Mouse (Mus musculus) neural tube, embryonic 11.5 days (tissue): ENCODE measurements around the gene Psd. TPM values are rescaled to one million over a fixed set of nuclear protein-coding genes. Genes with fewer than 3 reads are reported as not detected.

ENCODE experiments used
- ATAC-seq: fragments of 200-750 bp; cut with Nextera tagmentation; 2 replicates; pipeline ENCODE4 v1.8.0; 2017; ENCODE audit warnings: moderate number of reproducible peaks, mild to moderate bottlenecking, moderate TSS enrichment, moderate library complexity; ENCODE audit not compliant: insufficient read depth, low FRiP score, low TSS enrichment
- DNase-seq: peaks from one replicate; pipeline ENCODE4 v3.0.0-alpha.2; 2015; ENCODE audit warnings: low spot score
- H3K27ac ChIP-seq: fragments of 300-500 bp; sonication (generic); 2 replicates; pipeline ENCODE4 v1.5.1; 2014; ENCODE audit warnings: low read depth, mild to moderate bottlenecking, low read length
- H3K27me3 ChIP-seq: fragments of 300-500 bp; sonication (generic); 2 replicates; pipeline ENCODE4 v1.6.1; 2014; ENCODE audit warnings: mild to moderate bottlenecking, low read length, mixed read lengths; ENCODE audit not compliant: control insufficient read depth, insufficient read depth
- H3K36me3 ChIP-seq: fragments of 300-500 bp; sonication (generic); 2 replicates; pipeline ENCODE4 v1.6.1; 2014; ENCODE audit warnings: mild to moderate bottlenecking, low read length, moderate library complexity, mixed read lengths; ENCODE audit not compliant: control insufficient read depth, insufficient read depth
- H3K4me1 ChIP-seq: fragments of 300-500 bp; sonication (generic); 2 replicates; pipeline ENCODE4 v1.6.1; 2014; ENCODE audit warnings: low read length, mixed read lengths; ENCODE audit not compliant: control insufficient read depth, insufficient read depth
- H3K4me2 ChIP-seq: fragments of 300-500 bp; sonication (generic); 2 replicates; pipeline ENCODE4 v1.6.1; 2014; ENCODE audit warnings: low read depth, mild to moderate bottlenecking, moderate library complexity
- H3K4me3 ChIP-seq: fragments of 300-500 bp; sonication (generic); 2 replicates; pipeline ENCODE4 v1.5.1; 2014; ENCODE audit warnings: low read depth, low read length
- H3K9ac ChIP-seq: fragments of 300-500 bp; sonication (generic); 2 replicates; pipeline ENCODE4 v1.6.1; 2014; ENCODE audit warnings: mild to moderate bottlenecking, low read length
- H3K9me3 ChIP-seq: fragments of 300-500 bp; sonication (generic); 2 replicates; pipeline ENCODE4 v1.6.1; 2016; ENCODE audit warnings: low read length; ENCODE audit not compliant: control insufficient read depth
- WGBS: fragments of 180-500 bp; shearing (Covaris S2); extraction: QIAGEN DNeasy Blood & Tissue Kit; methylation state at CpG from one replicate; pipeline ENCODE4 v1.1.7; 2014; 5-methylcytosine and 5-hydroxymethylcytosine counted together
- polyA plus RNA-seq: library from polyadenylated mRNA; unstranded; fragments of >200 nt; fragmentation: Nextera tagmentation; extraction: Ambion mirVana; gene quantifications from 2 replicates; pipeline ENCODE4 v1.2.1, GENCODE M21; 2014

The Psd gene
- polyA plus RNA-seq, 1 experiment from 2014 or later, result 10.9 TPM

DNA sequence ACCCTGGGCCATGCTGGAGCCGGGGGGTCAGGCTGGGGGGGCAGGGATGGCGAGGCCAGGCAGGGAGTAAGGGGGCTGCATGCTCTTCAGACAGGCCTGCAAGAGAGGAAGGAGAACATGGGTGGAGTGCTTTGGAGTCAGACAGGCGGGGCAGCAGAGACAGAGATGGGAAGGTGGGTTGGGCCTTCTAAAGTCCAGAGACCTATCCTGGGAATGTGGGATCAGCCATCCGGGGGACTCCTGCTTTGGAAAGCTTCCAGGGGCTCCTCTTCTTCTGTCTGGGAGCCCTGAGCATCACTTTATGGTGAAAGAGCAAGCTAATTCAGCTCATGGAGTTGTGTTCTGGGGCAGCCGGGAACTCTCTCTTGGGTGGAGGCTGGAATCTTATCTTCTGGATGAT is 2.0 kb downstream of the Psd start:
- no peak overlapping the region for H3K4me2 ChIP-seq
- no peak overlapping the region for H3K27ac ChIP-seq
- peaks cover 29% of the 10 kb centered on the region for H3K4me1 ChIP-seq
- DNase-seq, result no peak
- no peak for ATAC-seq
- H3K9ac ChIP-seq, result no peak overlapping the region
- peaks cover 42% of the 10 kb centered on the region for H3K27me3 ChIP-seq
- 78% methylated on average over 5 of the region's 5 CpGs for WGBS
- no peaks in the 10 kb centered on the region for H3K9me3 ChIP-seq
- no peaks in the 10 kb centered on the region for H3K36me3 ChIP-seq
- H3K4me3 ChIP-seq, result no peak overlapping the region

DNA sequence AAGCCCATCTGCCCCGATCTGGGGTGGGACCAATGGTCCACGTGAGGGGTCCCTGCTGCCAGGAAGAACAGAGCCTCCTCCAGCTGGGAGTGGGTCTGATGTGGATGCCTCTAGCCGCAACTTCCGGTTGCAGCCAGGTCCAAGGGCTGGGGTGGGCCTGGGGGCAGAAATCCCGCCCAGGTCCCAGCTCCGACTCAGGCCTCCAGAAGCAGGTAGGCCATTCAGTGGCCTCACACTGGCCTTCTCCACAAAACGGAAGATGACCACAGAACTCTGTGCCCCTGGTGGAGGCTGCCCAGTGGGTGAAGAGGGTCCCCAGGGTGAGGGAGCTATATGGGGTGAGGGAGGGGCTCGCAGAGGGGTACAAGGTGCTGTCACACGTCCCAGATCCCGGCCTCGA is 2.6 kb downstream of the Psd start:
- 71% methylated on average over 11 of the region's 11 CpGs for WGBS
- H3K9ac ChIP-seq, result no peak overlapping the region
- H3K4me3 ChIP-seq, result no peak overlapping the region
- H3K36me3 ChIP-seq, result no peaks in the 10 kb centered on the region
- peaks cover 24% of the 10 kb centered on the region for H3K4me1 ChIP-seq
- H3K27ac ChIP-seq, result no peak overlapping the region
- peaks cover 46% of the 10 kb centered on the region for H3K27me3 ChIP-seq
- DNase-seq (no peak), ATAC-seq (no peak)
- no peaks in the 10 kb centered on the region for H3K9me3 ChIP-seq
- H3K4me2 ChIP-seq, result no peak overlapping the region

DNA sequence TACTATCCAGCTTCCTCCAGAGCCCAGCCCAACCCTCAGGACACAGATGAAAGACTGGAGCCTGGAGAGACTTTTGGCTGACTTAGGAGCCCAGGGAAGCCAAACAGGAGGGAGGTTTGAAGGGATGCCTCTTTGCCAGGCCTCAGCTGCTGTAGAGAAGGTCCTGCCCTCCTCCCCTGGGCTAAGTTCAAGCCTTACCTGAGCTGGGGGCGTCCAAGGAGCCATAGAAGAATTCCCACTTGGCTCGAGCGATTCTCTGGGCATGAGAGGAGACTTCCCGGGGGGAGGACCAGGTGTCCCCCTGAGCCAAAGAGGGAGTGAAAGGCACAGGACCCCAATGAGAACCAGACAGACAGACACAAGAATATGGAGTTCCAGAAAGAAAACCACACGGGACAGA is 3.2 kb downstream of the Psd start:
- peaks cover 49% of the 10 kb centered on the region for H3K27me3 ChIP-seq
- ATAC-seq (no peak), DNase-seq (no peak)
- H3K9me3 ChIP-seq, result no peaks in the 10 kb centered on the region
- 69% methylated on average over 5 of the region's 5 CpGs for WGBS
- no peak overlapping the region for H3K4me2 ChIP-seq
- no peaks in the 10 kb centered on the region for H3K36me3 ChIP-seq
- no peak overlapping the region for H3K27ac ChIP-seq
- H3K4me3 ChIP-seq, result no peak overlapping the region
- no peak overlapping the region for H3K9ac ChIP-seq
- H3K4me1 ChIP-seq, result peaks cover 22% of the 10 kb centered on the region

DNA sequence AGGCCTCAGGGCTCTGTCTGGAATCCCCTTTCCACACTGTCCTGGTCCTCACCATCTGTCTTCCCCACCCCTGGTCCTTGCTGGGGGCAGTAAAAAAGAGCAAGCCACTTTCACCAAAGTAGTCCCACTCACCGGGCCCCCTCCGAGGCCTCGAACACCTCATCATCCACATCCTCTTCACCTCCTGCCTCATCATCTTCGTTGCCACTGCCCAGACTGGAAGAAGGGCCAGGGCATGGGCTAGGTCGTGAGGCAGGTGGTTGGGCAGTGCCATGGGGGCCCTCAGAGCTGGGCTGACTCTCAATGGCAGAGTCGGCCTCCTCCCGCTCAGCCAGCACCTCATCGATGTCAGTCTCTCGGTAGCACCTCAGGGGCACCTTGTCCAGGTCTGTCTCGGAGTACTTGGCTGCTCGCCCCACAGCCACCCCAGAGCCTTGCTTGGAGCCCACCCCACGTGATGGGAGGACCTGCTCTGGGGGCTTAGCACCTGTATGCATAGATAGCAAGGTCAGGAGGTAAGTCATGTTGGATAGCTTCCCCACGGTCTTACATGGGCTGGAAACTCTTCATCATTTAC is 3.9 kb downstream of the Psd start:
- Histone ChIP-seq H3K9ac (no peak overlapping the region), H3K27ac (no peak overlapping the region), H3K27me3 (peaks cover 56% of the 10 kb centered on the region), H3K4me2 (no peak overlapping the region), H3K4me1 (peaks cover 22% of the 10 kb centered on the region), H3K4me3 (no peak overlapping the region), H3K36me3 (no peaks in the 10 kb centered on the region), H3K9me3 (no peaks in the 10 kb centered on the region)
- 78% methylated on average over 13 of the region's 13 CpGs for WGBS
- no peak for DNase-seq
- ATAC-seq, result no peak

DNA sequence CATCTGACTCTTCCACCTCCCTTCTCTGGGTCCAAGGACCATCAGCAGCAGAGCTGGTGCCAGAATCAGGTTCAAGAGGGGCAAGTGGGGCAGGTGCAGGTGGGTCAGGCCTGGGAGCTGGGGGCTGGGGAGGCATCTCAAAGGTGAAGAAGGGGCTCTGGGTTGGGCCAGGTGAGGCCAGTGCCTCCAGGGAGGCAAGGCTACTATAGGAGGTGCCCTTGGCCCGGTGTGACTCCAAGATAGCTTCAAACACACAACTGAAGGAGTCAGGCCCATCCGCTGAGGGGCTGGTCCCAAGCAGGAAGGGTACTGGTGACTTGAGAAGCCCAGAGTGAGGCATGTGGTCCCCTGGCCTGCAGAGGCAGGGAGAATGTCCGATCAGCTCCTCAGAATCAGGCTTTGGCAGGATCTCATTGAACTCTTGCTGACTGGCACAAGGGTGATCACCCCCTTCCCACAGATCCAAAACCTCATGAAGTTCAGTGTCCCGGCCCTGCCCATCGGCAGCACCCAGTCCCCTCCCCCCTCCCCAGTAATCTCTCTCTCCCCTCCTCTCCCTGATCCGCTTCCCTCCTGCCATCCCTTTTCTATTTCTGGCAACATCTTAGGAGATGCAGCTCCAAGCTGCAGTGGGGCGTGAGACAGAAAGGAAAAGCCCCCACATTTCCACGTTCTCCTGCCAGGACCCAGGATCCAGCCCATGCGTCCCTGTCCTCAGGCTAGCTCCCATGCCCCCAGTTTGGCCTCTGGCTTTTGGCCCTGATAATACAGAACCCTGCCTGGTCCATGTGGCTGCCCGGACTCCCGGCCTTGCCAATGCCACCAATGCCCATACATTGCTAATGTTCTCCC is 4.6 kb downstream of the Psd start:
- peak overlapping the region; percentile 21; the same call in 1 of the 2 replicates for H3K27ac ChIP-seq
- DNase-seq, result no peak
- H3K9me3 ChIP-seq, result no peaks in the 10 kb centered on the region
- H3K36me3 ChIP-seq, result no peaks in the 10 kb centered on the region
- no peak overlapping the region for H3K4me3 ChIP-seq
- no peak overlapping the region for H3K9ac ChIP-seq
- peaks cover 63% of the 10 kb centered on the region for H3K27me3 ChIP-seq
- 60% methylated on average over 11 of the region's 11 CpGs for WGBS
- no peak for ATAC-seq
- peaks cover 23% of the 10 kb centered on the region for H3K4me1 ChIP-seq
- no peak overlapping the region; the same call in 1 of the 2 replicates for H3K4me2 ChIP-seq

DNA sequence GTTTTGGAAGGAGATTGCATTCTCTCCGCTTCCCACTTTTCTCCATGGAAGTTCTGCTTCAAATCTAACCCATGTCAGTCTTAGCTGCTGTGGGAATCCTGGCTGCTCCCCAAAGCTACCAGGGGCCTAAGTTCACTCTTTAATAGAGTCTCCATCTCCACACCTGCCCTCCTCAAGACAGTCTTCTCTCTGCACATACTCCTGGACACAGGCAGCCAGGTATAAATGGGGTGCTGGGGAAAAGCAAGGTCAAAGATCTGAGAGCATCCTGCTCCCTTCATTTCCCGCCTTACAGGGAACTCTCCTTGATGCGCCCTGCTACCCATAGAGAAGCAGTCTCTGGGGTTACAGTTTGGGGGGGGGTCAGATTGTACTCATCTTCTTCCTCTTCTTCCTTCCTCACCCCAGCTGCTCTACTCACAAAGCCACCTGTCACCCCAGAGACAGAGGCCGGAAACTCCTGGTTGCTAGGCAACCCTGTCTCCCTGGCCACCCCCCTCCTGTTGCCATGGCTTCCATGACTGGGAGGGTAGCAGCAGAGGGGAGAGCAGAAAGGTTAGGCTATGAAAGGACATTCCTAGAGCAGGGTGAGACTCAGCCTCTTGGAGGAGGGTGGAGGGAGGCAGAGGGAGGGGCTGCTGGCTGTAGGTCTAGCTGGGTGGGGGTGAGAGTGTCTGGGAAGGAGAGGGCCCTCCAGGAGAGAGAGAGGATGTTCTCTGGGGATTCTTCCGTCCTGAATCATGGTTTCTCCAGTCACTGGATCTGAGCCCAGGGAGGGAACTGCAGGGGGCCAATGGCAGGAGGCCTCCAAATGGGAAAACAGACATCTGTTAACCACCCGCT is 5.6 kb downstream of the Psd start:
- Histone ChIP-seq H3K4me3 (no peak overlapping the region), H3K27ac (peak overlapping the region; percentile 21; the same call in 1 of the 2 replicates), H3K27me3 (peaks cover 71% of the 10 kb centered on the region), H3K9ac (no peak overlapping the region), H3K36me3 (no peaks in the 10 kb centered on the region), H3K9me3 (no peaks in the 10 kb centered on the region), H3K4me2 (peak overlapping the region; percentile 19; the same call in 1 of the 2 replicates), H3K4me1 (peaks cover 20% of the 10 kb centered on the region)
- 30% methylated on average over 6 of the region's 6 CpGs for WGBS
- DNase-seq (peak; percentile 75), ATAC-seq (peak; percentile 80)

DNA sequence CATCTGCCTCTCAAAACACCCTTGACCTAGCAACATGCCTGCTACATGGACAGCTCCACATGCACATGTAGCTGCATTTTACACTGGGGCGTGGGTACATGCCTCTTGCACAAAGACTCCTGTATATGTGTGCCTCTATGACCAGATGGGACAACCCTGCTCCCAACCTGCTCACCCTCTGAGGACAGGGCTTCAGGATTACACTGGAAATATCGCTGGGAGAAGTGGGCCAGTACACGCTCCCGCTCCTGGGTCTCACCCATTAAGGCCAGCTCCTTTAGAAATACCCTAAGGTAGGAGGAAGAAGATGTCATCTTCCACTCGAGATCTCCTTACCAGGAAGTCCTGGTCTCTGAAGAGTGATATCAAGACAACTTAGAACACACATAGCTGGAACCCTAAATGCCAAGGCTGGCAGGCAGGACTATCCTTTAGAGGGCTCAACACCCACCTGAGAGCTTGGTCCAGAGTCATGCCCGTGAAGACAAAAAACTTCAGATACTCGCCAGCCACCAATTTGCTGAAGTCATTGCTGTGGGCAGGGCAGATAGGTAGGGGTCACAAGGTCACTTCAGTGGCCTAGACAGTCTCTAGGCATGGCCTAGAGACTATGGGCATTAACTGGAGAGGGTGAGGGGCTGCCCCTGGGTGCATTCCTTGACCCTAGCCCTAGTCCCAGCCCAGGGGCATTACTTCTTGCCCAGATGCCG is 6.7 kb downstream of the Psd start:
- H3K27ac ChIP-seq, result no peak overlapping the region
- no peak overlapping the region for H3K4me3 ChIP-seq
- H3K9ac ChIP-seq, result no peak overlapping the region
- H3K4me1 ChIP-seq, result peaks cover 19% of the 10 kb centered on the region
- WGBS, result 85% methylated on average over 8 of the region's 8 CpGs
- no peak for DNase-seq
- H3K36me3 ChIP-seq, result no peaks in the 10 kb centered on the region
- no peak for ATAC-seq
- peaks cover 74% of the 10 kb centered on the region for H3K27me3 ChIP-seq
- H3K4me2 ChIP-seq, result no peak overlapping the region
- H3K9me3 ChIP-seq, result no peaks in the 10 kb centered on the region
